Mouse (Mus musculus) frontal cortex, postnatal 25 days (tissue): Measurements from ENCODE around the gene 4930447C04Rik.
A peak's percentile ranks its signal among the peaks of the same experiment; 100 is the strongest.

ENCODE experiments used
- DNase-seq, 2 experiments: peaks; one replicate each; pipeline ENCODE4 v3.0.0; 2022; ENCODE audit warnings: low spot score in 2 of 2

The 4930447C04Rik gene

DNA sequence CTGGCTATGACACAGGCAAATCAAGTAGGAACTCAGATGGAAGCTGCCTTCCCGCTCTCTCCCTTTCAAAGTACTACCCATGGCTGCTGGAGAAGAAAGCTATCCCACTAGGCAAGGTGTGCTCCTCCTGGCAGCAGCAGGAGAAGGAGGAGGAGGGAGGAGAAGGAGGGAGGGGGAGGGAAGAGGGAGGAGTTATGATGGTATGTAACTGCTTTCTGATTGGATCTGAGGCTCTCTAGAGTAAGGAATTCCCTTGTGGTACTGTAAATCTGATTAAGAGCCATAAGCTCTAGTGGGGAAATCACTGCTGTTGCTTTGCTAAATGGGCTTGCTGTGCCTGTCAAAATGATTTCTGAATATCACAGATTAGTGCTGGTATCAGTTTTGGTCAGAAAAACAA is 99.1 kb downstream of the 4930447C04Rik start:
- no peak for DNase-seq

DNA sequence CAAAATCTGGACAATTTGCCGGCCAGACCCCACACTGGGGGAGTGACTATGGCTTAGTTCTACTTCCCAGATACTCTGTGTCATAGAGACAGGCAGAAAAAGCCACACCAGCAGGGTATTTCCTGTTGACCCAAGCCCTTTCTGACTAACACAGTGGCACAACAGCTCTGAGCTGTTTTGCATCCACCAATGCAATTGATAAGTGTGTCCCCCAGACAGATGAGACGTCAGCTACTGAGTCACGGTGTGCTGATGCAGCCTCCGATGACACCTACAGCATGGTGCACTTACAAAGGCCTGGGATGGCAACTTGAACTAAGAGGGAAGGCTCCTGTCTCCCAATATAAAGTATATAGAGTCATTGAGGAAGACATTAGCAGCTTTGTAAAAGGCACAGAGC is 103.3 kb downstream of the 4930447C04Rik start:
- DNase-seq: no peak

DNA sequence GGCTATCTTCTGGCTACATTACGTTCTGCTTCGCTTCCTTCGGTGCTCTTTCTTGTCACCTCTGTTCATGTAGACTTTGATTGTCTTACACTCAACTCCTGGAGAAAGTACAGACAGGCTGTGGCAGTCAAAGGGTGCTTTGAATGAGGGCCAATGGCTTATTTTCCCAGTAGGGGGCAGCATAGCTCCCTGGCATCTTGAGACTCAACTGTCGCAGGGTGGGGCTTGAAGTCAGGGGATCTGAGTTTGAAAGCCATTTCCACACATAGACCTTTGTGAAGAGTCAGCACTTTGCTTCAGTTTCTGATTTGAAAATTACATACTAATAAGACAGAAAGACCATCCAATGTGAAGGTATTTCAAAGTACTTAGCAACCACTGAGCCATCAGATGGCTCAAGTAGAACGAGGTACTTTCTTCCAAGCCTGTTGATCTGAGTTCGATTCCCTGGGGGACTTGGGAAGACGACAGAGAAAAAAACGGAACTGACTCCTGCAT is 105.0 kb downstream of the 4930447C04Rik start:
- no peak for DNase-seq

DNA sequence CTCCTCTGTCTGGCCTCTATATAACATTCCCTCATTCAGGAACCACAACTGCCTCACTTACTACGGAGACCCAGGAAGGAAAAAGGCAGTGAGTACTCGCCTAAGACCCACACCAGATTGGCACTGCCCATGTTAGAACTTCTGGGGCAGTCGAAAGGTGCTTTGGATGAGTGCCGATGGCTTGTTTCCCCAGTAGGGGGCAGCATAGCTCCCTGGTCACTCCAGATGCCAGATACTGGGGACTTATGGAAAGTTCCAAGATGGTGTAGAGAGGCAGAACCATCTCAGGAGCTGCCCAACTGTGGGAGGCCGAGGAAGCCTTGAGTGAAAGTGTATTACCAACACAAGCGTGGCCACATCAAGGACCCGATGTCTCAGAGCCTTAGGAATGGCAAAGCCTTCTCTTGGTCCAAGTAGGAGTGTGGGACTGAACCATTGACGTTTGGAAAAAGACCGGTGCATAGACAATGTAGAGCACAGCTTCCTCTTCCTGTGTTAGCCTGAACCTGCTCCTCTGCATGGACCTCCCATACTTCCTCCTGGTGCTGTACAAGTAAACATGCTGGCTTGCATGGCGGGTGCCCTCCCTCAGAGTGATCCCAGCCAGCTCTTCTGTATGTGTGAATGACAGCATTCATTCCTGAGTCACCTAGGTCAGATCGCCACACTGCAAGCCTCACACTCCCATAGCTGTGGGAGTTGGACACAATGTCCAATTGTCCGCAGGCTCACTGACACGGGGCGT is 105.6 kb downstream of the 4930447C04Rik start:
- DNase-seq: no peak

DNA sequence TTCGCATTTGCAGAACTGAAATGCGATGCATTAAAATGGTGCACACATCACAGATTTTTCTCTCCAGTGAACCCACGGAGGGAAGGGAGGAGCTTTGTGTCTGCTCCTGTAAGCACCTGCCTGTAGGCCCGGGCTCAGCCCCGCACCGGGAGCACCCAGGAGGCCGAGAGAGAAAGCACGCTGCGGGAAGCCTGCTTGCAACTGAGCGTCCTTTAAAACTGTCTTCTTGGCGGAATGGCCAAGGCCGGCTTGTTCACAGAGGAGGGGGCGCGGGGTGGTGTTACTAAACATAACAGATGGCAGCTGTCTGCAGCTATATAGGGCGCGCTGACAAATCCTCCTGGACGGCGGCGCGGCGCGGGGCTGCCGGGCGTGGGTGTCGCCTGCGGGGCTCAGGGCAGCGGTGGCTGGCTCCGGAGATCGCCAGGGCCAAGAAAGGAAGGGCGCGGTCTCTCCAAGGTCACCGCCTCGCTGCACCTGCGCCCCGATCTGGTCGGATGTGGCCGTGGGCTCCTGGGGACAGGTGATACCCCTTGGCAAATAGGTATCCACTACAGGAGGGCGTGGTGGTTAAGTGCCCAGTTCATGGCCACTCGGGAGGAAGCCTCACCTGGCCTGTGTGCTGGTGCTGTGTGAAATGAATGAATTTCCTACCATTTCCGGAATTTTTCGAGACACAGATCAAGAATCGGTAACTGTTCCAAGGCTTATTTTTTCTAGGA is 108.7 kb downstream of the 4930447C04Rik start:
- DNase-seq: peak; percentile 60 to 62
